Mouse (Mus musculus) ovary, postnatal 36 days (tissue): ENCODE measurements at regions not wholly inside any gene's neighbourhood (a gene's known extent, or its start where the extent isn't known, plus 50 kb on each side); places are given as distances from the start of the nearest gene placed in this dataset.

Source experiments
- DNase-seq: peaks from one replicate; pipeline ENCODE4 v3.0.0; 2022; ENCODE audit warnings: low spot score, mixed read lengths

- DNase-seq: no peak
Observed at GRCm38 (mm10) chr15:31854764-31855163, 253.1 kb downstream of the Fam173b start.

GRCm38 (mm10) chr15:31855188-31855587, 253.5 kb downstream of the Fam173b start:
- DNase-seq: no peak

- no peak for DNase-seq
Observed at GRCm38 (mm10) chr15:31869100-31869499, 267.4 kb downstream of the Fam173b start.

- no peak for DNase-seq
Observed at GRCm38 (mm10) chr15:31869673-31870417, 268.2 kb downstream of the Fam173b start.

GRCm38 (mm10) chr15:31875436-31875835, 273.8 kb downstream of the Fam173b start:
- no peak for DNase-seq

GRCm38 (mm10) chr15:31880479-31880878, 278.8 kb downstream of the Fam173b start:
- no peak for DNase-seq

GRCm38 (mm10) chr15:31882331-31882730, 280.7 kb downstream of the Fam173b start:
- DNase-seq: no peak

- DNase-seq: no peak
Observed at GRCm38 (mm10) chr15:31883516-31883915, 281.9 kb downstream of the Fam173b start.

GRCm38 (mm10) chr15:31898904-31899650, 278.0 kb upstream of the Tas2r119 start:
- DNase-seq: no peak

- no peak for DNase-seq
Observed at GRCm38 (mm10) chr15:31900325-31900724, 276.8 kb upstream of the Tas2r119 start.

- no peak for DNase-seq
Observed at GRCm38 (mm10) chr15:31908432-31908831, 268.7 kb upstream of the Tas2r119 start.

- no peak for DNase-seq
Observed at GRCm38 (mm10) chr15:31911978-31912377, 265.1 kb upstream of the Tas2r119 start.

- no peak for DNase-seq
Observed at GRCm38 (mm10) chr15:31921485-31921884, 255.6 kb upstream of the Tas2r119 start.

- DNase-seq: no peak
Observed at GRCm38 (mm10) chr15:31960301-31960700, 216.8 kb upstream of the Tas2r119 start.

- no peak for DNase-seq
Observed at GRCm38 (mm10) chr15:31961963-31962362, 215.1 kb upstream of the Tas2r119 start.

- DNase-seq: no peak
Observed at GRCm38 (mm10) chr15:31964911-31965310, 212.2 kb upstream of the Tas2r119 start.

- no peak for DNase-seq
Observed at GRCm38 (mm10) chr15:31965542-31965941, 211.5 kb upstream of the Tas2r119 start.

GRCm38 (mm10) chr15:31972891-31973290, 204.2 kb upstream of the Tas2r119 start:
- DNase-seq: no peak

- no peak for DNase-seq
Observed at GRCm38 (mm10) chr15:31973889-31974288, 203.2 kb upstream of the Tas2r119 start.

- DNase-seq: no peak
Observed at GRCm38 (mm10) chr15:31976461-31976860, 200.6 kb upstream of the Tas2r119 start.

- no peak for DNase-seq
Observed at GRCm38 (mm10) chr15:31977563-31977962, 199.5 kb upstream of the Tas2r119 start.

- DNase-seq: no peak
Observed at GRCm38 (mm10) chr15:31979961-31980360, 197.1 kb upstream of the Tas2r119 start.

GRCm38 (mm10) chr15:31980791-31981190, 196.3 kb upstream of the Tas2r119 start:
- DNase-seq: no peak
